Mouse (Mus musculus) brain, embryonic 14.5 days (tissue): Measurements from ENCODE around the gene Nfkbib.

Experiments
- CTCF ChIP-seq: fragments of 200-500 bp; IDR thresholded peaks from 2 replicates; pipeline ENCODE4 v1.5.1; 2012; ENCODE audit warnings: inconsistent platforms, mild to moderate bottlenecking, moderate library complexity, borderline replicate concordance; ENCODE audit not compliant: insufficient read depth, insufficient read length; ENCODE audit errors: extremely low read depth
- POLR2A ChIP-seq: fragments of 200-500 bp; IDR thresholded peaks from 2 replicates; pipeline ENCODE4 v1.6.1; 2012; ENCODE audit warnings: mild to moderate bottlenecking, inconsistent platforms, borderline replicate concordance; ENCODE audit not compliant: poor library complexity, insufficient read depth, insufficient read length, severe bottlenecking; ENCODE audit errors: extremely low read depth

DNA sequence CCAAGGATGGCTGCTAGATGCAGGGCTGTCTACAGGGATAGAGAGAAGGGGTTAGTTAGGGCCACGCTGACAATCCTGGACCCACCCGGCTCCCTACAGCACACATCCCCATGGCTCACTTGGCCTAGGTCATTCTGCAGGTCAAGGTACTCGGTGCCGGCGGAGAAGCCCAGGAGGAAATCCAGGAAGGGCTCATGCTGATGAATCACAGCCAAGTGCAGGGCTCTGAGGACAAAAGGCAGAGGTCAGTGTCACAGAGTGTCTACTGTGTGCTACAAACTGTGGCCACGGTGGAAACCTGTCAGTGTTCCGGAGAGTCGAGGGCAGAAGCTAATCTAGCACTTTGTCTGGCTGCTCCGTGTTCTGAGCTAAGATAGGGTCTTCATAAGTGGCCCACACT, 5.4 kb downstream of the Nfkbib start:
- TF ChIP-seq POLR2A, result no peak
- no peak for TF ChIP-seq CTCF
